Mouse (Mus musculus) gastrocnemius, adult 8-10 months (tissue): ENCODE data around the gene Igsf9. TPM values are rescaled to one million over a fixed set of nuclear protein-coding genes. Genes with fewer than 3 reads are reported as not detected.

Experiments used
- total RNA-seq, 4 experiments: library from RNA; stranded (reverse); gene quantifications; 2 replicates each; pipeline ENCODE4 v1.2.4; 2022

Igsf9 gene
- total RNA-seq, 4 experiments from 2014 or later = 0.20 TPM; not detected in 3

Other genes starting within 250 kb of the Igsf9 start
- gene Atp1a4, start 223.4 kb upstream of the Igsf9 start, total RNA-seq = under 1 TPM; 0.11 to 0.44 (median 0.27) TPM
- 10 to 100 TPM in 1 of 4 experiments, 1 to 10 TPM in 3; 7.3 to 10.5 (median 7.7) TPM for gene Igsf8, start 220.1 kb upstream of the Igsf9 start, total RNA-seq
- 100 to 1,000 TPM; 819 to 944 (median 894) TPM for gene Atp1a2, start 183.7 kb upstream of the Igsf9 start, total RNA-seq
- gene Kcnj9, start 152.5 kb upstream of the Igsf9 start, total RNA-seq = not detected
- gene Kcnj10, start 140.6 kb upstream of the Igsf9 start, total RNA-seq = under 1 TPM in 2 of 4 experiments, not detected in 2; 0.04 to 0.05 TPM
- gene Pigm, start 105.2 kb upstream of the Igsf9 start, total RNA-seq = 1 to 10 TPM; 3.2 to 3.4 (median 3.2) TPM
- not detected for gene Slamf9, start 6.4 kb upstream of the Igsf9 start, total RNA-seq
- gene Tagln2, start 18.3 kb downstream of the Igsf9 start, total RNA-seq = 10 to 100 TPM in 3 of 4 experiments, 1 to 10 TPM in 1; 9.0 to 14.8 (median 10.9) TPM
- not detected for gene Cfap45, start 39.0 kb downstream of the Igsf9 start, total RNA-seq
- gene Vsig8, start 74.2 kb downstream of the Igsf9 start, total RNA-seq = not detected
- not detected for gene Slamf8, start 108.8 kb downstream of the Igsf9 start, total RNA-seq
- gene Fcrl6, start 120.8 kb downstream of the Igsf9 start, total RNA-seq = not detected
- gene Dusp23, start 151.2 kb downstream of the Igsf9 start, total RNA-seq = 10 to 100 TPM; 28.1 to 33.7 (median 33.5) TPM
- under 1 TPM in 2 of 4 experiments, not detected in 2; 0.15 to 0.22 TPM for gene Crp, start 216.3 kb downstream of the Igsf9 start, total RNA-seq